Mouse (Mus musculus) heart, postnatal 14 days (tissue): ENCODE results near the gene Pex16. TPM values are rescaled to one million over a fixed set of nuclear protein-coding genes. Genes with fewer than 3 reads are reported as not detected.
"Not testable (repeated sequence)": the region's sequence is repeated elsewhere in the genome, so short reads cannot be mapped to it uniquely, and the experiment has no call there.

Experiments used
- DNase-seq, 2 experiments: peaks; one replicate each; pipeline ENCODE4 v3.0.0; 2021 to 2022
- intact Hi-C: fragments of 180-260 bp; cut with DNase I; formaldehyde crosslinking; loops from one replicate; pipeline ENCODE4 v1.15.1; 2025
- total RNA-seq, 2 experiments: library from RNA; stranded (reverse); gene quantifications; 2 replicates each; pipeline ENCODE4 v1.2.3; 2021

The Pex16 gene
- total RNA-seq, 2 experiments from 2014 or later = 23.6 to 25.1 TPM

- no peak for DNase-seq
- intact Hi-C loops = no loop called here
These were observed 10.9 kb downstream of the Pex16 start for GRCm38 (mm10) chr2:92385113-92386051.

- DNase-seq = no peak
- intact Hi-C loops = no loop called here
These were observed 12.5 kb downstream of the Pex16 start for GRCm38 (mm10) chr2:92386821-92387570.

GRCm38 (mm10) chr2:92387646-92388045, 13.2 kb downstream of the Pex16 start:
- no peak for DNase-seq
- intact Hi-C loops = no loop called here

- intact Hi-C loops = no loop called here
- no peak for DNase-seq
These were observed 13.6 kb downstream of the Pex16 start for GRCm38 (mm10) chr2:92388081-92388517.

GRCm38 (mm10) chr2:92388891-92389641, 14.6 kb downstream of the Pex16 start:
- peak; percentile 80 for DNase-seq
- intact Hi-C loops = no loop called here

- DNase-seq = no peak
- intact Hi-C loops = no loop called here
These were observed 15.2 kb downstream of the Pex16 start for GRCm38 (mm10) chr2:92389645-92390044.

DNA sequence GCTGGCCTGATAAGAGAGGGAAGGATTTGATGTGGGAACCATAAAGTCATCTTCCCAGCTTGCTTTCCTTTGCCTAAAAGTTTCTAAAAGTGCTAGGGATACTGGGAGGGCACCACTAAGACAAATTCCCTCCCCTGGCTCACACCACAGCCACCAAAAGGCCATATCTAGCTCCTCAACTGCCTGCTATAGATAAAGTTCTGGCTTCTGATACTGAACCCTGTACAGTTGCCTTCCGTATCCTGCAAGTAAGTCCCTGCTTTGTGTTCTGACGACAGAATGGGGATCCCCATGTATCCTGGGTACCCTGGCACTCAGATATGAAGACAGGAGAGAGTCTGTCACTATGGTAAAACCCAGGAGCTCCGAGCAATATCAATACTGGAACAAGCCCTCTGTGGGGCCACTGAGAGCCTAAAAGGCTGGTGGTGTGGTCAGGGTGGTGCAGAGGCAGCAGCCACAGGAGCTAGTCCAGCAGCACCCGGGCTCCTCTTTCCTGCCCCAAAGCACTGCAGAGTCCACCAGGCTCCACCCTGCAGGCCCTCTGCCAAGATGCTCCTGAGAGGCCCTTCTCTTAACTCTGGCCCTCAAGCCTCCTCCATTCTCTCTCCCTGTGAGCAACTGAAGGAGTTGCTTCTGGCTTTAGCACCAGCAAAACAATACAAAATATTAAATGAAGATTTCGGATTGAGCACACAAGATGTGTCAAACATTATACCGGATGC, 15.9 kb downstream of the Pex16 start:
- intact Hi-C loops = no loop called here
- peak; percentile 38 to 43 for DNase-seq

GRCm38 (mm10) chr2:92391116-92391515, 16.6 kb downstream of the Pex16 start:
- no peak for DNase-seq
- intact Hi-C loops = no loop called here

DNA sequence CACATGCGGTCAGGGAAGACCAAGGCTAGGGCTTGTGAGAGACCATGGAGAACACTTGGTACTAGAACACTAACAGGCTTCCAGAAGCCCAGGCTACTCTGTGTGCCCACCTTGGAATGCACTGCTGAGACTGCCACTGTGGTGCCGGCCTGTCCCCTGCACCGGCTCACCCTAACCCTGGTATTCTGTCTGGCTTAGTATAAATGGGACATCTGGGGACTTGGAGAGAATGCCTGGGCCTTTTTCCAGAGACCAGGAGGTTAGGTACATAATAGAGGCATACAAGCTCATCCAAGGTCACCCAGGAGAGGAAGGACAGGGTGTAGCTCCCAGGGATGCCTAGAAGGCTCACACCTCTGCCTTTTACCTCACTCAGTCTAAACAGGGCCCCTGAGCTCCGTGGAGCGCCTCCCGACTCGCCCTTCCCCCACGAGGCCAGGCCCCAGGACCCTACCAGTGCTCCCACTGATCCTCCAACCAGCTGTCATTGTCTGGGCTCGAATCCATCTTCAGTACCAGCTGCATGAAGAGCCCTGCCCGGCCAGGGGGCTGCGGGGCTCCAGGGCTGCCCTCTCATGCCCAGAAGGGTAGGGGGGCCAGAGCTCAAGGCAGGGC, 17.3 kb downstream of the Pex16 start:
- no peak for DNase-seq
- intact Hi-C loops = no loop called here

- intact Hi-C loops = no loop called here
- DNase-seq = peak in 1 of 2 experiments; percentile 29
These were observed 18.1 kb downstream of the Pex16 start for GRCm38 (mm10) chr2:92392318-92393264.

DNA sequence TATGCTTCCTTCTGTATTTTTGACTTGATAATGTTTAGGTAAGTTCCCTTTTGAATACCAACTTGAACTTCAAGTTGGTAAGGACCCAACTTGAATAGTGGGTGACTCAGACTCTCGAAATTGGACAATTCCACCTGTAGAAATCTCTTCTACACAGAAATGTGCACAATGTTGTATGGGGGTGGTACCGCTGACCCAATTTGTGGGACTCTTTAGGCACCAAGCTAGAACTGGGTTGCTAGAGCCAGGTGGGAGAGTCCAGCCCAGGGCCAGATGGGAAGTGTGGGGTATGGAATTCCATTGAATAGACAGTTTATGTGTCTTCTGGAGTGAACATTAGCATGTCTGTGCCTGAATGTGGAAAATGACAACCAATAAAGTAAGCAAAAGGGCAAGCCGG, 21.1 kb downstream of the Pex16 start:
- intact Hi-C loops = no loop called here
- no peak for DNase-seq

DNA sequence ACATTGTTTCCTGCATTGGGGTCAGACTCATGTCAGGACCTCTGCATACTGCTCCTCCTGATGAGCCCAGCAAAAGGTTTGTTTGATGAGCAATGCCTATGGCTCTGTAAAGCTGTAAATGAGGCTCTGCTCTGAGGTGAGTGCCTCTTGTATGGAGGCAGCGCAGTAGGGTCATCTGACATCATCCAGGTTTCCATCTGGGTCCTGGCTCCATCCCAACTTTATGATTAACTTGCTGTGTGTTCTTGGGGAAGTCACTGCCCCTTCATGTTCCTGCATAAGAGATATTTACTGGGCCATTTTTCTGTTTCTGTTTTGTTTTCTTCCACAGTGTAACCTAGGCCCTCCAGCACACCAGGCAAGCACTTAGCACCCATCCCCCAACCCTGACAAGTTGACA, 23.0 kb downstream of the Pex16 start:
- intact Hi-C loops = no loop called here

DNA sequence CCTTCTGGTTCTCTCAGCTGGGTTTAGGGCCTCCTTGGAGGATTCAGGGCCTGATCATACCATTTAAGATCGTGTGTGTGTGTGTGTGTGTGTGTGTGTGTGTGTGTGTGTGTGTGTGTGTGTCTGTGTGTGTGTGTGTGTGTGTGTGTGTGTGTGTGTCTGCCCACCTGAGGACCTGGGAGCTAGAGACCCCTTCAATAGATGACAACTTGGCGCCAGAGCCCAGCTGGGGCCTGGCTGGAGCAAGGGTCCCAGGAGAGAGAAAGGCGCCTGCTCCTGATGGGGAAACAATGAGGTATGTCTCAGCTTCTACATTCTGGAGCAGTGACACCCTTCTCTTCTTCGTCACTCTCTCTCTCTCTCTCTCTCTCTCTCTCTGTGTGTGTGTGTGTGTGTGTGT, 25.4 kb downstream of the Pex16 start:
- DNase-seq, intact Hi-C loops: not testable (repeated sequence)

More for the DNA sequence above, 23.0 kb downstream of the Pex16 start:
- no peak for DNase-seq

GRCm38 (mm10) chr2:92400682-92401081, 26.2 kb downstream of the Pex16 start:
- no peak for DNase-seq
- intact Hi-C loops = no loop called here

DNA sequence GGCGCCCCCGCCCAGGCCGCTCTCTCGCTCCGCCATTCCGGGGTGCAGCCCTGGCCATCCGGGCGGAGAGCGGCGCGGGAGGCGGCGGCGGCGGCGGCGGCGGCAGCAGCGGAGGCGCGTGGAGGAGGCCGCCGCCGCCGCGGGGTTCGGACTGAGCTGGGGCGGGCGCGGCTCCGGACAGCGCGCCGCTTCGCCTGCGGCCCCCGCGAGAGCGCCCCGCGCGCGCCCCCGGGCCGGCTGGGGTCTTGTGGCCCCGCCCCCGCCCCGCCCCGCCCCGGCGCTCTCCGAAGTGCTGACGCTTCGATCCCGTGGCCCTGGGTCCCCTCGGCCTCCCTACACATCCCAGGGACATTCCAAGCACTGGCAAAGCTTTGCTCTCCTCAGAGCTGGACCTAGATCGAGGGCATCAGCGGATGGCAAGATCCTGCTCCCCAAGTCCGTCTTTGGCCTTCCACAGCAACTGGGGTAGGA, 26.6 kb downstream of the Pex16 start, which contains the start of gene Mapk8ip1:
Gene Mapk8ip1, minus strand, starts transcription at position 173 of the 471 bp plus-strand sequence.
- no peak for DNase-seq
- intact Hi-C loops = no loop called here

DNA sequence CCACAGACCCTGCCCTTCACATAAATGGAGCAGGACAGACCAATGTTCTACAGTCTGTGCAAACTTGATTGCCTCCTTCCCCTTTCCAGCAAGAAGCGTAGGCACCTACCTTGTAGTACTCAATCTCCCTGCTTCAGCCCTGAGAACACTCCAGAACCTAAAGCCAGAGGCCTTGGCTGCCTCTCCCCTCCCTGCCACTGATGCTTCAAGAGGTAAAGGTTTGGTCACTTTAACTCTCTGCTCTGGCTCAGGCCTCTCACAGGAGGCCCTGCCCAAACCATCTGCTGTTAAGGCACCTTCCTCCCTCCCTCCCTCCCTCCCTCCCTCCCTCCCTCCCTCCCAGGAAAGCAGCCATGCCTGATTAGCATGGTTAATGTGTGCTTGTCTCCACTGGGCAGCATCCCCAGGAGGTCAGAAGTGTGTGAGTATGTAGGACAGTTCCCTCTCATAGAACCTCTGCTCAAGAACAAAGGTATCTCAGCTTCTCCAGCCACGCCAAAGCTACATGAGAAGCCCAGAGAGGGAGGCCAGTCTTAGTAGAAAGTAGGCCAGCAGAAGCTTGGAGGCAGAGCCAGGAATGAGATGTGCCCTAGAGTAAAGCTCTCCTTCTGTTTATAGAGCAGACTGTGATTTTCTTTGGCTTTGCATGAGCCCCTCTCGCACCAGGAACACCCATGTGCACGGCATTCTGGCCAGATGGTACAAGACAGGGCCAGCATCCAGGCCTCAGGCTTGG, 28.3 kb downstream of the Pex16 start:
- DNase-seq = no peak
- intact Hi-C loops = no loop called here

GRCm38 (mm10) chr2:92403776-92404319, 29.4 kb downstream of the Pex16 start:
- no peak for DNase-seq
- intact Hi-C loops = no loop called here
